Mouse (Mus musculus) kidney, adult 8-10 months (tissue): ENCODE results near the gene Eif4a3.
A peak's percentile ranks its signal among the peaks of the same experiment; 100 is the strongest.
"Not testable (repeated sequence)": the region's sequence is repeated elsewhere in the genome, so short reads cannot be mapped to it uniquely, and the experiment has no call there.

Source experiments
- DNase-seq, 2 experiments: peaks; one replicate each; pipeline ENCODE4 v3.0.0; 2022

Gene Eif4a3

DNA sequence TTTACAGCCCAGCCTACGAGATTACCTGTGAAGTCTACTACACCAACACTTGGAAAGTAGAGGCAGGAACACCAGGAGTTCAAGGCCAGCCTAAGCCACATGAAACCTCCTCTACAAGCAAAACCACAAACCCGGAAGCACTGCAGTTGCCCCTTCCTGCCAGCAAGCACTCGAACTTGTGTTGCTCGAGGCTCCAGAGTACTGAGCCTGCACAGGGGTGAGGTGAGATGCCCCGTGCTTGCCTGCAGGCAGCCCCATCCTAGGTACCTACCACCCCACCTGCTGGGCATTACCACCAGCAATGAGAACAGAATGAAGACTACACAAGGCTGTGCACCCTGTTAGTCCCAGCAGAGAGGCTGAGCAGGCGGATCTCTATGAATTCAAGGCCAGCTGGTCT, 1.9 kb downstream of the Eif4a3 start:
- DNase-seq, result no peak

DNA sequence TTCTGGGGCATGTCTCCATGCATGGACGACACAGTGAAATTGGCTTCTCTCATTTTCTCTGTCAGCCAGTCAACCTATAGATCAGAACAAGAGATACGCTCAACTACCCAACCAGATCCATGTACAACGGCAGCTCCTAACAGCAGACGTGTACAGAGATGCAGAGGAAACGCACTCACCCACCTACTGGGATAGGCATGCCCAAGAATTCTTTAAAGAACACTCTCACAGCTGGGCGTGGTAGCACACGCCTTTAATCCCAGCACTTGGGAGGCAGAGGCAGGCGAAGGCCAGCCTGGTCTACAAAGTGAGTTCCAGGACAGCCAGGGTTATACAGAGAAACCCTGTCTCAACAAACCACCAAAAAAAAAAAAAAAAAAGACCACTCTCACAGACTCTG, 7.0 kb downstream of the Eif4a3 start:
- DNase-seq, result not testable (repeated sequence)

DNA sequence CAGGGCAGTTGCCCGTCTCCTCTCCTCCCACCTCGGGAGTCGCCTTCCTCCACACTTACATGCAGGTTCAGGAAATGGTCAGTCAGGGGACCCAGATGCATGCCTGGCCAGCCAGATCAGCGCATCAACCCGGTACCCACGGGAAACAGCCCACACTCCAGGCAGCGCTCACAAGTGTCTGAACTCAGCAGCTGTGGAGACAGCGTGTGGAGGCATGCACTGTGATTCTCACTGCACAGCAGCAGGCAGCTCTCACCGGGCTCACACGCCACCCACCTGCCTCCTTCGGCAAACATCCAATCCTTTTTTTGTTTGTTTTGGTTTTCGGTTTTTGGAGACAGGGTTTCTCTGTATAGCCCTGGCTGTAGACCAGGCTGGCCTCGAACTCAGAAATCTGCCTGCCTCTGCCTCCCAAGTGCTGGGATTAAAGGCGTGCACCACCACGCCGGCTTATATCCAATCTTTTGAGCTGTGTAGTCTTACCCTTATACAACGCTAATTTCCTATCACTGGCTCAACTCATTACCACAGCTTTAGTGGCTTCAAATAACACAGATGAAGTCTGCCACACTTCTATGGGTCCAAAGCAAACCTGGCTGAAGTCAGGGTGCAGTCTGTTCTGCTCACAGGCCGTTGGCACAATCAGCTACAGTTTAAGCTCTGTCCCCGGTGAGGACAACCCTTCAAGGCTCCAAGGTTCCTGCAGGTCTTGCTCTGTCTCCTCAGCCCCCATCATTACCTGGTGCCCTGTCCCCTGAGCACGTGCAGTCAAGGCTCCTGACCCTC, 12.5 kb downstream of the Eif4a3 start:
- no peak for DNase-seq

DNA sequence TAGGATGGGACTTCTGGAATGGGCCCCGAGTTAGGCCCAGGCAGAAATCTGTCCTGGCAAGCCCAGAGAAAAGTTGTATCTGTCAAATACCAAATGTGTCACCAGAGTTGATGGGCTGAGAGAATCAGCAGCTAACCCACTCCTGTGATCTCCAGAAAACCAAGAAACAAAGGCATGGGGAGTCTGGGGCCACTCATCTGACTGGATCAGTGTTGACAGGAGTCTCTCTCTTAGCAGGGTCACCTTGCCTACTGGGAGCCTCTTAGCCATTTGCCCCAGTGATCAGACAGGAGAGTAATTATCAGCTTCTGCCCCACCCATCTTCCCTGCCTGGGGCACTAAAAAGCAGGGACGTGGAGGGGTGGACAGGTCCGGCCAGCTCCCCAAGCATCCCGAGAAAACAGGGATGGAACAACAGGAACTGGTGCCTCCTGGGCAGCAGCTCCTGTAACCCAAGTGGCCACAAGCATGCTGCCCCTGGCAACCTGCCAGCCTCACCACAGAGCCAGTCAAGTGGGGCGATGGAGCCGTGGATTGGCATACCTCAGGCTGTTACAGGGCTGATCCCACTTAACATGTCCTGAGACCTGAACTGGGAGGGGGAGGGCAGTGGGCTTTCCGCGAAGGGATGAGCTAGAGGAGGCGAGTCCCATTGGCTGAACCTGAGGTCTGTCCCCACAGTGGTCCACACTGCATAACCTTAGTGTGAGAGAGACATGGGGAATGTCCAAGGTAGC, 13.9 kb downstream of the Eif4a3 start:
- peak in 1 of 2 experiments; percentile 41 for DNase-seq

DNA sequence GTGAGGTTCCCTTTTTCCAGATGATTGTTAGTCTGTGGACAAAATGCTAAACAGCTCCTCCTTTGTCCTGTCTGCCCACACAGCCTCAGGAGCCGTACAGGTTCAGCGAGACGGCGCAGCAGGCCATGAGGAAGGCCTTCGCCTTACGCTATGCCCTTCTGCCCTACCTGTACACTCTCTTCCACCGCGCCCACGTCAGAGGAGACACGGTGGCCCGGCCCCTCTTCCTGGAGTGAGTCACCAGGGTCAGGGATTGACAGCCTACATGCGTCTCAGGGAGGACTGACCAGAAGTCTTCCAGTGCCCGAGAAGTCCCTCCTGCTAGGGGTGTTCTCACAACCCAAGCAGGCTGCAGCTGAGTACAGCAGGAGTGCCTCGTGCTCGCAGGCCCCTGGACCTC, 18.9 kb downstream of the Eif4a3 start:
- no peak for DNase-seq

DNA sequence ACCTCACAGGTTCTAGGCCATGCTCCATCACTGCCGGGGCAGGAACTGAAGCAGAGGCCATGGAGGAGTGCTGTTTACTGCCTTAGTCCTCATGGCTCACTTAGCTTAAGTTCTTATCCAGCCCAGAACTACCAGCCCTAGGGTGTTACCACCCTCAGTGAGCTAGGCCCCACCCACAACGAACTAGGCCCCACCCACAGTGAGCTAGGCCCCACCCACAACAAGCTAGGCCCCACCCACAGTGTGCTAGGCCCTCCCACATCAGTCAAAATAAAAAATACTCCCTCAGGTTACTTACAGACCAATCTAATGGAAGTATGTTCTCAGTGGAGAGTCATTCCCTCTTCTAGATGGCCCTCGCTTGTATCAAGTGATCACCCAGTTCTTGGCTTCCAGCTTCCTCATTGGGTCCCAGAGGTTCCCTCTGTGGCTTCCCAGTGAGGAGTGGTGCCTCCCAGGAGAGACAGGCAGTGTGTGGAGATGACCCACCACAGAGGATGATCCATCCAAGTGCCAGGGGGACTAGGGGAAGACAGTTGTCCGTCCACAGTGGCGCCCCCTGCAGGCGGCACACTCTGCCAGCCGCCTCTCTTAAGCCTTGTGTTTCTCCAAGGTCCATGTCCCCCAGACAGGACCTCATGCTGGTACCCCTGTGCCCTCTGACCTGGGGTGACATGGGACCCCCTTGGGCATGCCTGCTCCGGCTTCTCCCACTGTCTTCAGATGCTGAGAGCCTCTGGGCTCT, 26.5 kb downstream of the Eif4a3 start:
- DNase-seq, result no peak

DNA sequence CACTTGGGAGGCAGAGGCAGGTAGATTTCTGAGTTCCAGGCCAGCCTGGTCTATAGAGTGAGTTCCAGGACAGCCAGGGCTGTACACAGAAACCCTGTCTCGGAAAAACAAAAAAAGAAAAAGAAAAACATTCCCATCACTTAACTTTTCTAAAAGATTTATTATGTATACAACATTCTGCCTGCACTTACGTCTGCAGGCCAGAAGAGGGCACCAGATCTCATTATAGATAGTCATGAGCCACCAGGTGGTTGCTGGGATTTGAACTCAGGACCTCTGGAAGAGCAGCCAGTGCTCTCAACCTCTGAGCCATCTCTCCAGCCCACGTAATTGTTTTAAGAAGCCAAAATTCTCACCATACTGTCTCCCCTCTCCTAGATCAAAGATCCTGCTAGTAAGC, 27.4 kb downstream of the Eif4a3 start:
- DNase-seq, result not testable (repeated sequence)

DNA sequence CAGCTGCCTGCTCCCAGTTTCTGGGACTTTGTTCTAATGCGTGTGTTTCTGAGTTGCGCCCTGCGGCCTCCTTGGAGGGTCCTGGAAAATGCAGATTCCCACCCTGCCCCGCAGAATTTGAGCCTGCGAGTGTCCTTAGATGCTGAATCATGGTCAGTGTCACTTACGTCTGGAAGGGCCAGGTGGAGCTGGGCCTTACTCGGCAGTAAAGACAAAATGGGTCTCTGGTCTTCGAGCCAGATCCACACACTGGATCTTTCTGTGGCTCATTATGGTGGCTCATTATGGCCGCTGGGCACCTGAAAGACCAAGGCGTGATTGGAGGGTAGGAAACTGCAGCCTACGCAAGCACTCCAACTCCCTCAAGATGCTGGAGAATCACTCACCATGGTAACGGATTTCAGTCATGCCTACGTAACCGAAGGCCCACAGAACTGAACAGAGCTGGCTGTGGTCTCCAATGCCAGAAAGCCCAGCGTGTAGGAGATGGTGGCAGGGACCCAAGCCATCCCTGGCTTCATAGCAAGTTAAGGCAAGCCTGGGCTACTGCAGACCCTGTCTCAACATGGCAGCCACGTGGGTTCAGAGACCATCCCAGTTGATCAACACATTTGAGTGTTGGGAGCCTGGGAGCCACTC, 31.2 kb downstream of the Eif4a3 start:
- no peak for DNase-seq

DNA sequence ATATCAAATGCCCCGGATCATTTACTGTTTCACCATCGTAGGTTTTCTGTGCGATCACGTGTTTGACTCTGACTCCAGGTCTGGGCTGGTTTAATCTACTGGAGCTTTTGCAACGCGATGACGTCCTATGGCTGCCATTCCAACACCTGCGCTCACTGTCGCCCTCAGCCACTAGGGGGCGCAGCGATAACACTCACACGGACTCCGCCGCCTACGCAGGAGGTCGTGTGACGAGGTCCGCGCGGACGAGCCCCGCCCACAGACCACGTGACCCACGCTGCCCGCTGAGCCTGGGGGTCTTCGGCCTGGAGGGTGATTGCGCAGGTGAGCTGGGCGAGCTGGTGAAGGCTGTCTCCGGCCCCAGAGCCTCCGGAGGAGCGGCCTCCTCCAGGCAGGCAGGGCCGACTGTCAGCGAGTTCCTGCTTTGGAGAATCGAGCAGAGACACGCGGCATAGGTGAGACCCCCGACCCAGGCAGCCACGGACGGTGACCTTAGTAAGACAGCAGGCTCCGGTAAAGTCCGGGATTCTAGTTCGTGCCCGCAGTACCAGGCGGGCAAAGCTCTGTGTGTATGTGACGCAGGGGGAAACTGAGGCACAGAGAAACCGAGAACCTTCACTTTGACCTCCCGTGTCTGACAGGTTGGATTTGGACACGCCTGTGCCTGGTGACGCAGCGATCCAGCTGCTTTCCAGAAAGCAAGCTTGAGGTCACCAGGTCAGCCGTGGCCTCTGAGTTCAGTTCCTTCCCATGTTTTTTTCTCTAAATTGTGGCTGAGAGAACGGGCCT, 31.9 kb downstream of the Eif4a3 start, which contains the start of gene Gaa:
TSS of gene Gaa (plus strand) at position 120 of the 789 bp plus-strand sequence.
- DNase-seq, result peak; percentile 92 to 95

DNA sequence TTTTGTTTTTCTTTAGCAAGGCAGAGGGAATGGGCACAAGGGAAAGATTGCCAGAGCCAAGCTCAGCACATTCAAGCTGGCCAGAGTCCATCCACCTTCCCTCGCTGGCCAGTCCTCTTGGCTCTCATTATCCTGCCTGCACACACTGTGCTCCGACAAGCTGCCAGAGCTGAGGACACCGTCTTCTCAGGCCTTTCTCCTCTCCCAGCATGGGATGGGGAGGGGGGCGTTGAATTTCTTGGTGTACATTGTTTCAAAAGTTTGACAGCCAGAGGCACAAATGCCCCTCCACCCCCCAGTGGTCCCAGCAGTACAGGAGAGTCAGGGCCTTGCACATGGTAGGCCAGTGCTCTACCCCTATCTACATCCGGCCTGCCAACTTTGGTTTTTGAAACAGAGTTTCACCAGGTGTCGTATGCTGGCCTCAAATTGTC, 32.6 kb downstream of the Eif4a3 start:
- DNase-seq, result peak; percentile 75 to 80

DNA sequence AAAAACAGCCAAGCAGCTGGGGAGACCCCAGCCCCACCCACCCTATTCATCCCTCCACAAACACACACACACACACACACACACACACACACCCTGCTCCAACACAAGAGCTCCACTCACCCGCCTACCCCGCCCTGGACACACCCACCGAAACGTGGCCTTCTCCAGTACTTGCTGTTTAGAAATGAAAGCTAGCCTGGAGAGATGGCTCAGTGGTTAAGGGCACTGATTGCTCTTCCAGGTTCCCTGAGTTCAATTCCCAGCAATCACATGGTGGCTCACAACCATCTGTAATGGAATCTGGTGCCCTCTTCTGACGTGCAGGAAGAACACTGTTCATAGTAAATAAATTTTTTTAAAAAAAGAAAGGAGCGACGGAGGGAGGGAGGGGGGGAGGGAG, 34.1 kb downstream of the Eif4a3 start:
- DNase-seq, result no peak

DNA sequence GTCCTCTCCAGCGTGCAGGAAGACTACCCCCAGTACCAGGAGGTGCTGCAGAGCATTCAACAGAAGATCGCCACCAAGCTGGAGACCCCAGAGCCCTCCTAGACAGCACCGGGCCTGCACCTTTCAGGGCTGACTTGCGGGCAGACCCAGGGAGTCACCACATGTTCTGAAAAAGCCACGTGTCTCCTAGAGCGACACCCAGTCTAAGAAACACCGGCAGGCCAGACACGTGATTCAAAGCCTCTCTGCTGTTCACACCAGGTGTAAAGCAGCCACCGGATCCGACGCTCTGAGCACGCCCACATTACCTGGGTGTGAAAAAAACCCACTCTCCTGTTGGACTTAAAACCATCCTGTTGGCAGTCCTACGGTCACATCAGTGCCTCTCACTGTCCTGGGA, 35.5 kb downstream of the Eif4a3 start:
- no peak for DNase-seq

DNA sequence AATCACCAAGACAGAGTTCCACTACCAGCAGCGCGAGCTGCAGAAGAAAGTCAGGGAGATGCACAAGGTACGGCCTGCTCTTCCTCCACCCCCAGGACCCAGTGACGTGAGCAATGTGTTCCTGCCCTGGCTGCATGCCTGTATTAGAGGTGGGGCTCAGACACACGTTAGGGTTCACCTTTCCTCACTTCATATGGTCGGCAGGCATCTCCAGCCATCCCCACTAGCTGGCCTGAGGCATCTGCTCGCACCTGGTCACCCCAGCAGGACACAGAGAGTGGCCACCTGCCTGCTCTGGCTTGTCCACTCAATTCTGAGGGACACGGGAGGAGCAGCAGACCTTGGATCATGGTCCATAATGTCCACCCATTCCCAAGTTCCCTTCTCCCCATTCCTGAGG, 39.9 kb downstream of the Eif4a3 start:
- DNase-seq, result no peak

DNA sequence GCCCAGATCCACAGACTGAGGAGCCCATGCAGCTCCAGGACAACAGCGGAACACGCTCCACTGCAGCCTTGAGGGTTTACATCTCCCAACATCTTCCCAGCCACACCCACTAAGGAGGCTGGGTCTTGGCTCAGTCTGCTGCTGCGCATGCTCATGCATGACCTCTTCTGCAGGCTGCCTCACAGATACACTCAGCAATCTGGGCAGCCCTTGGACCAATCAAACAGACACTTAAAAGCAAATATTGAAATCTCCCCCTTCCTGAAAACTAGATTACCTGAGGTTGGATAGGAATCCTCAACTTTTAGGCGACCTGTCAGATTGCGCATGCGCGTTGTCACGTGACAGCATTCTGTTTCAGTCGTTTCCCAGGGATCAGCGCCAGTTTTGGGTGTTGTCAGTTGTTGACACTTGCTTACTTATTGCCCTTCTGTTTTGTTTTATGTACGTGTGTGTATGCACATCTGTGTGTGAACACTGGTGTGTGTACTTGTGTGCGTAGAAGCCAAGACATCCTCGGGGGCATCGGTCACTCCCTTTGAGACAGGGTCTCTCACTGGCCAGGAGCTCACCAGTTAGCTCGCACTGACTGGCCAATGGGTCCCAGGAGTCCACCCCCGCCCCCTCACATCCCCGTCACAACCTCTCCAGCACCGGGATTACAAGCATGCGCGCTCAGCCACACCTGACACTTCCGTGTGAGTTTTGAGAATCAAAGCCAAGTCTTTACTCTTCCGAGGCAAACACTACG, 41.1 kb downstream of the Eif4a3 start:
- DNase-seq, result peak; percentile 65 to 76

DNA sequence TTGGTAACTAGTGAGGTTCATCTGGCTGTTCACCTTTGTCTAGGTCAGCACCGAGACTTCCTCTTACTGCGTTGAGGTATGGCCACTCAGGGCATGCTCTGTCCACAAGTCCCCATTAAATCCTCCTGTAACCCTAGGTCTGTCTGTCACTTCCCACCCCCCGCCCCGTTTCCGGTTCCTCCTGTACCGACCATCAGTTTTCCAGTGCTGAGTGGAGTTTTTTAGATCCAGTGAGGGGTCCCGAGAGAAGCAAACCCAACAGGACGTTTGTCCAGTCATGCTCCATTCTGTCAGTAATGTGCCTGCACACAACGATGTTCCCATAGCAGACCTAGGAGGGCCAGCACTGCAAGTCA, 41.7 kb downstream of the Eif4a3 start:
- no peak for DNase-seq

DNA sequence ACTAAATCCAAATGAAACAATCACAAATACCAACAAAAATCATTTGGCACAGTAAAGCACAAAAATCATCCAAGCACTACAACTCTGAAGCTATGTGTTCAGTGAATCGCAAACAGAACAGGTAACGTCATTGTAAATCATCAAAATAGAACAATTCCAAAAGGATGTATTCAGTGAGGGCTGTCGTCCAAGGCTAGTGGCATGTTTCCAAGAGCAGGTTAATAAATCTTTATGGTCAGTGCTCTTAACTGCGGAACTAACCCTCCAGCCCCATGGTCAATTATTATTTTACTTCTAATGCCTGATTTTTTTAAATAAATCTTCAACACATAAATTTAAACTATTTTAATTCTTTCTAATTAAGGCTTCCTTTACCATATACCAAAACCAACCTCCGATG, 43.3 kb downstream of the Eif4a3 start:
- DNase-seq, result peak; percentile 34 to 40

DNA sequence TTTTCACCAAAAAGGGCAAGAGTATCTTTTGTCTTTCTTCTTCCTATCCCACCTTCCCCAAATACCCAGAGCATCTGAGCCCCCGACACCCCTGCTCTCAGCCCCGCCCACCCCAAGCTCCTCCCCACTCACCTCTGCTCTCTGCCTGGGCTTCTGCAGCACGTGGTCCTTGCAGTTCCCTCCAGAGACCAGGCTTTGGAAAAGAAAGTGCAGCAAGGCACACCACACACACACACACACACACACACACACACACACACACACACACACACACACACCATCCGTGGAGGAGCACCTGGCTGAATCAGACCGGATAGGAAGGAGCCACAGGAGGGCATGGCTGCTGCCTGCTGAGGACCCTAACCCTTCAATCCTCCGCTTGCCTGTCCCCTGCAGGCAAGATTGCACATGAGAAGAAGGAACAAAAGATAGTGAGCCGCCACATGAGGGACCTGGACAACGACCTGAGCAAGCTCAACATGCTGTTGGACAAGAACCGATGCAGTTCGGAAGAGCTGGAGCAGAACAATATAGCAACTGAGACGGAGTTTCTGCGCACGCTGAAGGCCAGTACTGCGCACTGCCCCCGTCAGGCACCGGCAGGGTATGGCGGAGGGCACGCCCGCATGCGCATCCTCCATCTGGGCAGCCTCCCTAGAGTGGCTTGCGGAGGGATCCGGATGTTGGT, 46.9 kb downstream of the Eif4a3 start:
- no peak for DNase-seq

DNA sequence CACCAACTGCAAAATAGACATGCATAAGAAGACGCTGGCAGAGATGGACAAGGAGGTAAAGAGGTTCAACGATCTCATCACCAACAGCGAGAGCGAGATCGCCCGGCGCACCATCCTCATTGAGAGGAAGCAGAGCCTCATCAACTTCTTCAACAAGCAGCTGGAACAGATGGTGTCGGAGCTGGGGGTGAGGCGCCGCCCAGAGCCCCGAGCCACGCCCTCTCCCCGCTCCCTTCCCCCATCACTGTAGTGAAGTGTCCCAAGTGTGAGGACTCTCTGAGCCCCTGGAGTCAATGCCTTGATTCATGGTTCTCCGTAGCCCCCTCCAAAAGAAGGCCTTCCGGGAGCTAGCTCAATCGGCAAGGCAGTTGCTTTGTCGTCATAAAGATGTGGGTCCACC, 48.9 kb downstream of the Eif4a3 start:
- no peak for DNase-seq

DNA sequence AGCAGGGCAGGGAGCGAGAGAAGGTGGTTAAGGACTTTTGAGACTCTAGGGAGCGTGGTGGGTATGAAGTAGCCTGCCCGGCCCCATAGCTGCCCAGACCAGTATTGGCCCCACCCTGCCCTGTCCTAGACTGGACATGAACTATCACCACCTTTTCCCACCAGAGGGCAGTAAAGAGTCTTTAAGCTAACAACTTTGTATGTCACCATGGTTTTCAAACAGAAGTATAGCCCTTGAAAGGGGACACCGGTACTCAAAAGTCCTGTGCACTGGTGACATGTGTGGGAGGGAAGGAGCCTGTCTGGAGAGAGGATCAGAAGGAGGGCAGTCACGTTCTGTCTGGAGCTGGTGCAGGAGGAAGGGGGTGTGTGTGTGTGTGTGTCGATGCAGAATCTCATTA, 50.9 kb downstream of the Eif4a3 start:
- DNase-seq, result peak; percentile 60 to 68

DNA sequence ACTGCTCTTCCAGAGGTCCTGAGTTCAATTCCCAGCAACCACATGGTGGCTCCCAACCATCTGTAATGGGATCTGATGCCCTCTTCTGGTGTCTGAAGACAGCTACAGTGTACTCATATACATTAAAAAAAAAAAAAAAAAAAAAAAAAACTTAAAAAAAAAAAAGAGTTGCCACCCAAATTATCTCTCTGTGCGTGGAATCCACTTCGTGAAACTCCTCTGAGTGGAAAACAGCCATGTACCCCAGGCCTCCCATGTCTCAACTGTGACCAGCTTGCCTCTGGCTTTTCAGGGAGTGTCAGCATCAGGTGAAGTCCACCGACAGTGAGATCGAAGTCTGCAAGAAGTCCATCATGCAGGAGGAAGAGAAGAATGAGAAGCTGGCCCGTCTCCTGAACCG, 54.3 kb downstream of the Eif4a3 start:
- not testable (repeated sequence) for DNase-seq

DNA sequence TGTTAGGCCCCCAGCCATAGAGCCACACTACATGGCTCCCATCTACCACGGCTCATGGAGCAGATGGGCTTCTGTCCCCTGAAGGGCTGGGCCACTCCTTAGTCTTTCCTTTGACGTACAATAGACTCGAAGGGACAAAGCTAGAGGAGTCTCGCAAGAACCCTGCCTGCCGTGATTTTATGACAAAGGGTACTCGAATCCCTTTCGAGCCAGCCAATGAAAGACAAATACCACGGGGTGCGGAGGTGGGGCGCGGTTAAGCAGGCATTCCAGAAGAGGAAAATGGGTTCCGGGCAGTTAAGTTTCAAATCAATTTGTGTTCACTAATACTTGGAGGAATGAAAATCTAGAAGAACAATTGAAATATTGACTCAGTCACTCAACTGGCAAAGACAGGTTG, 60.4 kb downstream of the Eif4a3 start:
- no peak for DNase-seq
